Mouse (Mus musculus) T-cell, adult 2 months (primary cell): ENCODE data around the gene Med25.

Source experiments
- DNase-seq: peaks from one replicate; pipeline ENCODE4 v3.0.0; 2022; ENCODE audit warnings: low spot score

The Med25 gene

GRCm38 (mm10) chr7:44863210-44863609 lies 29.3 kb downstream of the Med25 start:
- DNase-seq: no peak

- DNase-seq: no peak
Measured at GRCm38 (mm10) chr7:44862434-44862833, 30.1 kb downstream of the Med25 start.

GRCm38 (mm10) chr7:44861429-44861816 lies 31.1 kb downstream of the Med25 start:
- no peak for DNase-seq

- DNase-seq: peak; percentile 50
Measured at GRCm38 (mm10) chr7:44860576-44861428, 31.7 kb downstream of the Med25 start.

- DNase-seq: no peak
Measured at GRCm38 (mm10) chr7:44859896-44860295, 32.6 kb downstream of the Med25 start.

GRCm38 (mm10) chr7:44857905-44858304 lies 34.6 kb downstream of the Med25 start:
- no peak for DNase-seq

- DNase-seq: peak; percentile 82
Measured at GRCm38 (mm10) chr7:44857042-44857552, 35.4 kb downstream of the Med25 start, which contains the start of gene Pnkp. TSS of gene Pnkp (plus strand) at chr7:44857139.

GRCm38 (mm10) chr7:44856265-44856916 lies 36.1 kb downstream of the Med25 start:
- DNase-seq: peak; percentile 20

- no peak for DNase-seq
Measured at GRCm38 (mm10) chr7:44855036-44855435, 37.5 kb downstream of the Med25 start.

GRCm38 (mm10) chr7:44854356-44855031 lies 38.0 kb downstream of the Med25 start:
- DNase-seq: peak; percentile 71

- DNase-seq: no peak
Measured at GRCm38 (mm10) chr7:44853596-44854355, 38.7 kb downstream of the Med25 start.

- DNase-seq: no peak
Measured at GRCm38 (mm10) chr7:44853065-44853464, 39.4 kb downstream of the Med25 start.

- DNase-seq: no peak
Measured at GRCm38 (mm10) chr7:44852259-44853027, 40.1 kb downstream of the Med25 start.

- DNase-seq: no peak
Measured at GRCm38 (mm10) chr7:44851625-44852234, 40.8 kb downstream of the Med25 start.

- no peak for DNase-seq
Measured at GRCm38 (mm10) chr7:44850789-44851624, 41.5 kb downstream of the Med25 start.

GRCm38 (mm10) chr7:44850146-44850545 lies 42.4 kb downstream of the Med25 start:
- no peak for DNase-seq

- peak; percentile 91 for DNase-seq
Measured at GRCm38 (mm10) chr7:44849416-44850111, 42.9 kb downstream of the Med25 start.

GRCm38 (mm10) chr7:44848561-44849415 lies 43.7 kb downstream of the Med25 start, which contains the start of the genes Akt1s1 and Tbc1d17:
TSS of gene Akt1s1 (plus strand) at chr7:44848991.
TSS of gene Tbc1d17 (minus strand) at chr7:44849079.
- DNase-seq: peak; percentile 99
